Mouse (Mus musculus): ENCODE data around the gene F5.

GRCm38 (mm10) chr1:164252551-164252950 is 100.9 kb downstream of the F5 start:
- TF ChIP-seq ELF1 (IDR thresholded peaks at IDR 0.05; ENCODE audit: low read depth, low read length) (no peak), POLR2A (IDR thresholded peaks at IDR 0.05; ENCODE audit: low read depth, low read length) (no peak), MYC (IDR thresholded peaks at IDR 0.05; ENCODE audit: low read depth, low read length) (no peak), ETS1 (conservative IDR thresholded peaks at IDR 0.05; ENCODE audit: low read depth, low read length) (no peak), NELFE (IDR thresholded peaks at IDR 0.05; ENCODE audit: low read depth, low read length) (no peak), ZC3H11A (IDR thresholded peaks at IDR 0.05; ENCODE audit: low read depth, low read length) (no peak), UBTF (IDR thresholded peaks at IDR 0.05; ENCODE audit: low read depth, low read length) (no peak), USF1 (IDR thresholded peaks at IDR 0.05; ENCODE audit: low read depth, low read length) (no peak), ZMIZ1 (IDR thresholded peaks at IDR 0.05; ENCODE audit: low read depth, low read length) (no peak), NRF1 (IDR thresholded peaks at IDR 0.05; ENCODE audit: low read depth, low read length) (no peak), MEF2A (IDR thresholded peaks at IDR 0.05; ENCODE audit: borderline replicate concordance, low read depth, low read length) (no peak), MXI1 (IDR thresholded peaks at IDR 0.05; ENCODE audit: low read depth, low read length) (no peak), CHD1 (IDR thresholded peaks at IDR 0.05; ENCODE audit: low read depth, low read length) (no peak)
